Mouse (Mus musculus) heart, adult 2 months (tissue): ENCODE measurements around the gene Aacs.

Experiments used
- CTCF ChIP-seq: fragments of 200-600 bp; IDR thresholded peaks from 2 replicates; pipeline ENCODE4 v1.8.1; 2022; ENCODE audit warnings: antibody characterized with exemption, mild to moderate bottlenecking, moderate library complexity
- EP300 ChIP-seq: fragments of 200-500 bp; IDR thresholded peaks from 2 replicates; pipeline ENCODE4 v1.6.1; 2011; ENCODE audit warnings: low read depth, low read length, control low read depth; ENCODE audit not compliant: insufficient read depth
- POLR2A ChIP-seq: fragments of 200-500 bp; IDR thresholded peaks from 2 replicates; pipeline ENCODE4 v1.6.1; 2011; ENCODE audit warnings: mild to moderate bottlenecking, low read depth, low read length, control low read depth; ENCODE audit not compliant: insufficient read depth

- no peak for TF ChIP-seq EP300
- TF ChIP-seq POLR2A, result no peak
- no peak for TF ChIP-seq CTCF
These were observed 11.9 kb downstream of the Aacs start for GRCm38 (mm10) chr5:125487375-125488115.
